Mouse (Mus musculus) C2C12 (cell line): Measurements from ENCODE around the gene Kat6b.

Experiments used
- CEBPB ChIP-seq: IDR thresholded peaks from one replicate; pipeline ENCODE4 v1.6.1; 2011; ENCODE audit warnings: low read depth, mild to moderate bottlenecking, control low read depth, moderate library complexity
- CTCF ChIP-seq: IDR thresholded peaks from one replicate; pipeline ENCODE4 v1.5.1; 2011; ENCODE audit not compliant: control insufficient read depth, insufficient read depth, insufficient read length
- FOSL1 ChIP-seq: IDR thresholded peaks from one replicate; pipeline ENCODE4 v1.8.0; 2011; ENCODE audit warnings: mild to moderate bottlenecking, low read length; ENCODE audit not compliant: poor library complexity, insufficient read depth, severe bottlenecking
- MAX ChIP-seq: IDR thresholded peaks from one replicate; pipeline ENCODE4 v1.6.1; 2011; ENCODE audit warnings: mild to moderate bottlenecking, control low read depth
- MYOD1 ChIP-seq: IDR thresholded peaks from one replicate; pipeline ENCODE4 v1.6.1; 2011; ENCODE audit warnings: low read depth; ENCODE audit not compliant: control insufficient read depth, insufficient read length
- MYOG ChIP-seq: IDR thresholded peaks from one replicate; pipeline ENCODE4 v1.6.1; 2011; ENCODE audit not compliant: control insufficient read depth, insufficient read length; ENCODE audit errors: extremely low read depth
- USF1 ChIP-seq: IDR thresholded peaks from one replicate; pipeline ENCODE4 v1.6.1; 2011; ENCODE audit warnings: low read depth, mild to moderate bottlenecking, control low read depth, moderate library complexity

- TF ChIP-seq CTCF (no peak), MYOD1 (no peak), MYOG (no peak), MAX (no peak), USF1 (no peak), CEBPB (no peak), FOSL1 (no peak)
Measured at GRCm38 (mm10) chr14:21471975-21472374, 9.3 kb upstream of the Kat6b start.
